Mouse (Mus musculus): ENCODE measurements around the gene Nin.

- no peak for TF ChIP-seq CTCF (IDR thresholded peaks at IDR 0.05; ENCODE audit: low read depth, low read length)
- TF ChIP-seq POLR2A (IDR thresholded peaks at IDR 0.05; ENCODE audit: borderline replicate concordance, low read depth, low read length), result no peak
These were observed 95.4 kb downstream of the Nin start for GRCm38 (mm10) chr12:70018153-70018552.

All from bone marrow macrophage, adult 2 months (primary cell).